Mouse (Mus musculus): ENCODE data around the gene Spem2. TPM values are rescaled to one million over a fixed set of nuclear protein-coding genes. Genes with fewer than 3 reads are reported as not detected.

Spem2 gene
- polyA plus RNA-seq, 1 experiment from 2014 or later, result not detected

DNA sequence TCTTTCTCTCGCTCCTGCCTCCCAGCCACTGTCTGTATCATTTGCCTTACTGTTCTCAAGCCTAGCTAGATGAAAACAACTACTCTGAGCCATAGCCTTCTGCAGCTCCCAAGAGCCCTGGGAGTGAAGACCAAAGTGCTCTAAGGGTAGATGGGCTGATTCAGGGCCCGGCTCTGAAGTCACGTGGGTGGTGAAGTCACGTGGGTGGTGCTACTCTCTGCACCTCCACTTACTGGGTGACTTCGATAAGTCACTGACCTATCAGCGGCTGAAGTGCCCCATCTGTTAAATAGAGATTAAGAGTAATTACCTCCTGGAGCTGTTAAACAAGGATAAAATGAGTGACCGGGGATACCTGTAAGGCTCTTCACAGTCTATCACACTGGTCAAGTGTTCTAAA is 35.7 kb upstream of the Spem2 start:
- peak overlapping the region; percentile 64 for H3K9ac ChIP-seq (ENCODE audit: low read depth, low read length)
- WGBS (ENCODE audit: insufficient replicate concordance), result 21% methylated on average over 7 of the region's 7 CpGs
- H3K4me2 ChIP-seq (ENCODE audit: low read depth, low read length), result peak overlapping the region; percentile 77
- H3K36me3 ChIP-seq (ENCODE audit: control insufficient read depth, insufficient read depth), result peaks cover 22% of the 10 kb centered on the region
- peak; percentile 93 for ATAC-seq (ENCODE audit: low read depth)
- H3K27ac ChIP-seq (ENCODE audit: low read length), result peak overlapping the region; percentile 93
- H3K27me3 ChIP-seq (ENCODE audit: control insufficient read depth, insufficient read depth, low read depth, low read length), result peaks cover 9% of the 10 kb centered on the region
- peak overlapping the region; percentile 47 for H3K4me3 ChIP-seq (ENCODE audit: low read depth, low read length)
- peaks cover 62% of the 10 kb centered on the region for H3K4me1 ChIP-seq (ENCODE audit: control insufficient read depth, low read depth, low read length)
- H3K9me3 ChIP-seq (replicated peaks; ENCODE audit: control insufficient read depth, low read length), result no peaks in the 10 kb centered on the region

DNA sequence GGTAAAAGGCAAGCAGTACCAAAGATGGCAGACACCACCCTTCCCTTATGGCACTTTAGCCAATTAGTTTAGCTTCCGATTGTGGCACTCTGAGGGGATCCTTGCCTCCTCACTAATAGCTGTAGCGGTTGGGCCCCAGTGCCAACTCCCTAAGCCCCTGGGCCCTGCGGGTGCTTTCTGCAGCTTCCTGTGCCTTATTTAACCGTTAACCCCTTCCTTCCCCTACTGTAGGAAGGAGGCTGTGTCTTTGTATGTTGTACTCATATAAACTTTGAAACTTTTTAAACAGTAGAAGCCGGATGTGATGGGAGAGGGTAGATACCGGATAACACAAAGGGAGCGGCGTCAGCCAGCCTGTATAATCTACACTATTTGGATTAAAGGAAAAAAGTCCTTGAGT is 32.5 kb upstream of the Spem2 start:
- Histone ChIP-seq H3K4me2 (ENCODE audit: low read depth, low read length) (0 out of 2 replicates have a peak overlapping the region, but pooled peaks have one; percentile 2), H3K27ac (ENCODE audit: low read length) (peak overlapping the region; percentile 62), H3K9ac (ENCODE audit: low read depth, low read length) (no peak overlapping the region), H3K4me1 (ENCODE audit: control insufficient read depth, low read depth, low read length) (peaks cover 81% of the 10 kb centered on the region), H3K9me3 (replicated peaks; ENCODE audit: control insufficient read depth, low read length) (no peaks in the 10 kb centered on the region), H3K27me3 (ENCODE audit: control insufficient read depth, insufficient read depth, low read depth, low read length) (no peaks in the 10 kb centered on the region), H3K36me3 (ENCODE audit: control insufficient read depth, insufficient read depth) (peaks cover 22% of the 10 kb centered on the region), H3K4me3 (ENCODE audit: low read depth, low read length) (no peak overlapping the region)
- 37% methylated on average over 8 of the region's 8 CpGs for WGBS (ENCODE audit: insufficient replicate concordance)
- no peak for ATAC-seq (ENCODE audit: low read depth)

DNA sequence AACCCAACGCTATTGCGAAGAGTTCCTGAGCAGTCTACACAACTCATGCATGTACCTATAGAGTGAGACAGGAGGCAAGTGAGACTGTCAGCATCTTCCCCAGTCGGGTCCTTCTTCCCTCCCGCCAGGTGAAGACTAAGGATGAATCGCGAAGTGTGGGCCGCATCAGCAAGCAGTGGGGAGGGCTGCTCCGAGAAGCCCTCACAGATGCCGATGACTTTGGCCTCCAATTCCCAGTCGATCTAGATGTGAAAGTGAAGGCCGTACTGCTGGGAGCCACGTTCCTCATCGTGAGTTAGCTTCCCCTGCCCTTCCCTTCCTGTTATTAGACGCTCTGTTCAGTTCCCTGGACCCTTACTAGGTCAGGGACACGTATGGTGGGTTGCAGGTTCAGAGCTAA is 31.6 kb upstream of the Spem2 start:
- peak overlapping the region; percentile 62 for H3K27ac ChIP-seq (ENCODE audit: low read length)
- 82% methylated on average over 15 of the region's 15 CpGs for WGBS (ENCODE audit: insufficient replicate concordance)

DNA sequence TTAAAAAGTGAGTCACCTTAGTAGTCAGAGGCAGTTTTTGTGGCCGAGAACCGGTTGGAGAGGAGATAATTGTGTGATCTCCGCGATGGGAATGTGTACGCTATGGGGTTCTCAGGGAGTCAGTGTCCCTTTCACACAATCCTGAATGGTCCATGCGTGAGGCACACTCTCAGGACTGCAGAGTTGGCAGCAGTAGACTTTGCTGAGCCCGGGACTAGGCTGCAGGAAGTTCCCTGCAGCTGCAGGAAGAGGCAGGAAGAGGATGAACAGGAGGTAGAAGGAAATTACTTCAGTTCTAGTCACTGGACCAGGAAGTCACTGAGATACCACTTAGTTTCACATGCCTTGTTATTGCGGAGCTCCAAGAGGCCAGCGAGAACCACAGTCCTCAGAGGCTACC is 30.9 kb upstream of the Spem2 start:
- H3K27ac ChIP-seq (ENCODE audit: low read length), result peak overlapping the region; percentile 73
- H3K4me1 ChIP-seq (ENCODE audit: control insufficient read depth, low read depth, low read length), result peaks cover 74% of the 10 kb centered on the region
- peaks cover 22% of the 10 kb centered on the region for H3K36me3 ChIP-seq (ENCODE audit: control insufficient read depth, insufficient read depth)
- ATAC-seq (ENCODE audit: low read depth), result no peak
- no peaks in the 10 kb centered on the region for H3K9me3 ChIP-seq (replicated peaks; ENCODE audit: control insufficient read depth, low read length)
- no peaks in the 10 kb centered on the region for H3K27me3 ChIP-seq (ENCODE audit: control insufficient read depth, insufficient read depth, low read depth, low read length)
- H3K9ac ChIP-seq (ENCODE audit: low read depth, low read length), result no peak overlapping the region
- no peak overlapping the region for H3K4me2 ChIP-seq (ENCODE audit: low read depth, low read length)
- 75% methylated on average over 9 of the region's 9 CpGs for WGBS (ENCODE audit: insufficient replicate concordance)
- H3K4me3 ChIP-seq (ENCODE audit: low read depth, low read length), result no peak overlapping the region

More for the DNA sequence above, 31.6 kb upstream of the Spem2 start:
- Histone ChIP-seq H3K9ac (ENCODE audit: low read depth, low read length) (no peak overlapping the region), H3K4me3 (ENCODE audit: low read depth, low read length) (no peak overlapping the region), H3K4me2 (ENCODE audit: low read depth, low read length) (no peak overlapping the region), H3K36me3 (ENCODE audit: control insufficient read depth, insufficient read depth) (peaks cover 22% of the 10 kb centered on the region), H3K27me3 (ENCODE audit: control insufficient read depth, insufficient read depth, low read depth, low read length) (no peaks in the 10 kb centered on the region), H3K4me1 (ENCODE audit: control insufficient read depth, low read depth, low read length) (peaks cover 79% of the 10 kb centered on the region), H3K9me3 (replicated peaks; ENCODE audit: control insufficient read depth, low read length) (no peaks in the 10 kb centered on the region)
- no peak for ATAC-seq (ENCODE audit: low read depth)

DNA sequence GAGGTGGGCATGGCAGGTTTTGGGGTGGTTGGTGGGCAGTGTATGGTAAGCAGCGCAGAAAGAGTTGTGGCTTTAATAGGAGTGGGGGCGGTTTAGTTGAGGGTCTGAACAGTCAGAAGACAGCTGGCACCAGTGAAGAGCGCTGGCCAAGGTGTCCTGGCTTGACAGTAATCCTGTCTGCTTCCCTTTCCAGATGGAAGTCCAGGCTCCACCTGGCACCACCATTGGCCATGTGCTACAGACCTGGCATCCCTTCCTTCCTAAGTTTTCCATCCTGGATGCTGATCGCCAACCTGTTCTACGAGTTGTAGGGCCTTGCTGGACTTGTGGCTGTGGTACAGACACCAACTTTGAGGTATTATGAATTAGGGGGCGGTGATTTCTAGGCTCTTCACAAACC is 29.8 kb upstream of the Spem2 start:
- no peak for ATAC-seq (ENCODE audit: low read depth)
- no peak overlapping the region for H3K9ac ChIP-seq (ENCODE audit: low read depth, low read length)
- H3K4me2 ChIP-seq (ENCODE audit: low read depth, low read length), result peak overlapping the region; percentile 88
- peaks cover 22% of the 10 kb centered on the region for H3K36me3 ChIP-seq (ENCODE audit: control insufficient read depth, insufficient read depth)
- no peaks in the 10 kb centered on the region for H3K9me3 ChIP-seq (replicated peaks; ENCODE audit: control insufficient read depth, low read length)
- peaks cover 67% of the 10 kb centered on the region for H3K4me1 ChIP-seq (ENCODE audit: control insufficient read depth, low read depth, low read length)
- H3K27me3 ChIP-seq (ENCODE audit: control insufficient read depth, insufficient read depth, low read depth, low read length), result no peaks in the 10 kb centered on the region
- 89% methylated on average over 6 of the region's 6 CpGs for WGBS (ENCODE audit: insufficient replicate concordance)
- peak overlapping the region; percentile 6; the same call in 1 of the 2 replicates for H3K27ac ChIP-seq (ENCODE audit: low read length)
- no peak overlapping the region for H3K4me3 ChIP-seq (ENCODE audit: low read depth, low read length)

DNA sequence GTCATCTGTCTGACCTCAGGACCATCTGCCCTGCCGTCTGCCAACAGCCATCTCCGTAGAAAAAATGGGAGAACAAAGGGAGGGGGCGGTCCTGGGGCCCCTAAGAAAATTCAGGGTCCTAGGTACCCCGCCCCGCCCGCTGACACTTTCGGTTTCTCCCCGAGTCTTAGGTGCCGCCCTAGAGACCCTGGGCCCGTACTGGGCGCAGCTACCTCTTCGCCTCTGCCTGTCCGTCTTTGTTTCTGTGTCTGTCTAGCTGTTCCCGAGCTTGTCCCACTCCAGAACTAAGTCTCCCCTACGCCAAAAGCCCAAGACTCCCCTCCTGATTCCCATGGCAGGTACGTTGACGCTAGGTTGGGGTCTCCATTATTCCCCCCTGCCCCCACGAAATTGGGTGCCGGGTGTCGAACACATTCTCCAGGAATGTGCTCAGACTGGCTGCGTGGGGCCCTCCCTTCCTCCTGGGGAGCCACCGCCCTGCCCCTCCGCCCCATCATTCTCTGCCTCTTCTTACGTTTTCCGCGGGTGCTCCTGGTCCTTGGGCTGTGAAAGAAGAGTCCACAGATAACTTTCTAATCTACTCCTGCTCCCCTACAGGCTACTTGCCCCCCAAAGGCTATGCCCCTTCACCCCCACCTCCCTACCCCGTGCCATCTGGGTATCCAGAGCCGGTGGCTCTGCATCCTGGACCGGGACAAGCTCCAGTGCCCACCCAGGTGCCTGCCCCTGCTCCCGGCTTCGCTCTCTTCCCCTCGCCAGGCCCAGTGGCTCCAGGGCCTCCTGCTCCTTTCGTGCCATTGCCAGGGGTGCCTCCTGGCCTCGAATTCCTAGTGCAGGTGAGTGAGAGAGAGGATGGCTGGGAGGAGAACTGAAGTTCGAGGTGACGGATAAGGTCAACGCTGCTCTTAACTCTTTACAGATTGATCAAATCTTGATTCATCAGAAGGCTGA is 28.7 kb upstream of the Spem2 start:
- H3K9me3 ChIP-seq (replicated peaks; ENCODE audit: control insufficient read depth, low read length), result no peaks in the 10 kb centered on the region
- peaks cover 22% of the 10 kb centered on the region for H3K36me3 ChIP-seq (ENCODE audit: control insufficient read depth, insufficient read depth)
- 11% methylated on average over 37 of the region's 37 CpGs for whole genome bisulfite sequencing (ENCODE audit: insufficient replicate concordance)
- no peaks in the 10 kb centered on the region for H3K27me3 ChIP-seq (ENCODE audit: control insufficient read depth, insufficient read depth, low read depth, low read length)
- peak overlapping the region; percentile 77 for H3K4me3 ChIP-seq (ENCODE audit: low read depth, low read length)
- H3K4me2 ChIP-seq (ENCODE audit: low read depth, low read length), result peak overlapping the region; percentile 88
- H3K27ac ChIP-seq (ENCODE audit: low read length), result peak overlapping the region; percentile 95
- peaks cover 57% of the 10 kb centered on the region for H3K4me1 ChIP-seq (ENCODE audit: control insufficient read depth, low read depth, low read length)
- H3K9ac ChIP-seq (ENCODE audit: low read depth, low read length), result peak overlapping the region; percentile 86
- peak; percentile 53 for ATAC-seq (ENCODE audit: low read depth)

DNA sequence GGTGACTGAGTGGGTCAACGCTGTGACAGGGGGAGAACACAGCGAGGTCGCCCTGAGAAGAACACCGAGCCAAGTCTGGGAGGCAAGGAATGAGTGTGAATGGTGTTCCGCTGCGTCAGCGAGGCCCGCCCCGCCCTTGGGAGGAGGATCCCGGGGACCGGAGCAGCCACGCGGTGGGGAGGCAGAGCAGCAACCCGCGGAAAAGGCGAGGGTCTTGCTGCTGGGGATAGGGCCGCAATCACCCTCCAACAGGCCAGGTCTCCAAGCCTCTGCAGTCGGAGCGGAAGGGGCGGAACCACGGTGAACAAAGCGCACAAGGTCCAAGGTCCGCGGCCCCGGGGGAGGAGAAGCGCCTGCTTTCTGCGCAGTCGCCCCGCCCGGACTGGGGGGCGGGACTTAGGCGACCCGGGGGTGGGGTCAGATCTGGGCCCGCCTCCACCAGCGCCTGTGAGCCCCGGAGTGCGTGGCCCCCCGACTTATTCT is 28.0 kb upstream of the Spem2 start, which contains the start of gene Plscr3:
Plscr3 (plus strand) TSS at position 179 of the 483 bp plus-strand sequence.
- Histone ChIP-seq H3K4me1 (ENCODE audit: control insufficient read depth, low read depth, low read length) (peaks cover 49% of the 10 kb centered on the region), H3K4me2 (ENCODE audit: low read depth, low read length) (peak within 1 kb of the TSS; percentile 88), H3K9me3 (replicated peaks; ENCODE audit: control insufficient read depth, low read length) (no peaks in the 10 kb centered on the region), H3K27me3 (ENCODE audit: control insufficient read depth, insufficient read depth, low read depth, low read length) (no peaks in the 10 kb centered on the region), H3K9ac (ENCODE audit: low read depth, low read length) (peak within 1 kb of the TSS; percentile 86), H3K27ac (ENCODE audit: low read length) (peak within 1 kb of the TSS; percentile 95), H3K36me3 (ENCODE audit: control insufficient read depth, insufficient read depth) (peaks cover 16% of the 10 kb centered on the region), H3K4me3 (ENCODE audit: low read depth, low read length) (peak within 1 kb of the TSS; percentile 77)
- ATAC-seq (ENCODE audit: low read depth), result peak; percentile 90
- WGBS (ENCODE audit: insufficient replicate concordance), result under 1% methylated on average over 38 of the region's 38 CpGs

DNA sequence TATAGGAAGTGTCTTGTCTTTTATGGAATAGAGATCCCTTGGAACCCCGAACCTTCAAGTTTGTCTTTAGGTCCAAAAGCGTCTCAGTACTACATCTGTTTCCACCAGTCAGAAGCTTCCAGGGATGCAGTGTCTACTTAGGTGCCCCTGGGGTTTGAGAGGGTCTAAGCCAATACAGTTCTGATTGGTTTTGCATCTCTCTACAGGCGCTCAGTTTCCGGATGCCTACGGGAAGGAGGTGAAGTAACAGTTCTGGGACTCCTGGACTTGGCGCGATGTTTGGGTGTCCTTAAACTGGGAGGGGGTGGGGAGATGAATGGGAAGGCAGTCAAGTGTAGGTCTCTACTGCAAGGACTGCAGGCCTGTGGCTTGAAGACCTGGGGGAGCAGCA is 20.4 kb upstream of the Spem2 start:
- WGBS (ENCODE audit: insufficient replicate concordance), result under 1% methylated on average over 7 of the region's 7 CpGs

More for the DNA sequence above, 20.4 kb upstream of the Spem2 start:
- H3K4me1 ChIP-seq (ENCODE audit: control insufficient read depth, low read depth, low read length), result peaks cover 40% of the 10 kb centered on the region
- H3K4me2 ChIP-seq (ENCODE audit: low read depth, low read length), result peak overlapping the region; percentile 99
- no peak for ATAC-seq (ENCODE audit: low read depth)
- peak overlapping the region; percentile 91 for H3K27ac ChIP-seq (ENCODE audit: low read length)
- peak overlapping the region; percentile 87 for H3K9ac ChIP-seq (ENCODE audit: low read depth, low read length)
- no peaks in the 10 kb centered on the region for H3K9me3 ChIP-seq (replicated peaks; ENCODE audit: control insufficient read depth, low read length)
- H3K36me3 ChIP-seq (ENCODE audit: control insufficient read depth, insufficient read depth), result 0 out of 2 replicates have a peak, but pooled peaks cover 2% of the 10 kb centered on the region
- H3K27me3 ChIP-seq (ENCODE audit: control insufficient read depth, insufficient read depth, low read depth, low read length), result peaks cover 41% of the 10 kb centered on the region
- H3K4me3 ChIP-seq (ENCODE audit: low read depth, low read length), result peak overlapping the region; percentile 81
